Mouse (Mus musculus) liver, embryonic 15.5 days (tissue): Measurements from ENCODE around the gene Il4ra. TPM values are rescaled to one million over a fixed set of nuclear protein-coding genes. Genes with fewer than 3 reads are reported as not detected.

Experiments used
- ATAC-seq: fragments of 200-750 bp; cut with Nextera tagmentation; 2 replicates; pipeline ENCODE4 v1.8.0; 2017; ENCODE audit warnings: moderate number of reproducible peaks, mild to moderate bottlenecking, moderate library complexity; ENCODE audit not compliant: insufficient read depth
- H3K27ac ChIP-seq: fragments of 300-500 bp; sonication (generic); replicated peaks from 2 replicates; pipeline ENCODE4 v1.5.1; 2015; ENCODE audit warnings: mild to moderate bottlenecking, inconsistent platforms
- H3K27me3 ChIP-seq: fragments of 300-500 bp; sonication (generic); 2 replicates; pipeline ENCODE4 v1.6.1; 2015; ENCODE audit warnings: mild to moderate bottlenecking, inconsistent platforms
- H3K36me3 ChIP-seq: fragments of 300-500 bp; sonication (generic); replicated peaks from 2 replicates; pipeline ENCODE4 v1.6.1; 2015; ENCODE audit warnings: moderate library complexity, mild to moderate bottlenecking, inconsistent platforms
- H3K4me1 ChIP-seq: fragments of 300-500 bp; sonication (generic); replicated peaks from 2 replicates; pipeline ENCODE4 v1.6.1; 2015; ENCODE audit warnings: inconsistent platforms
- H3K4me2 ChIP-seq: fragments of 300-500 bp; sonication (generic); 2 replicates; pipeline ENCODE4 v1.6.1; 2015; ENCODE audit warnings: moderate library complexity, mild to moderate bottlenecking, inconsistent platforms
- H3K4me3 ChIP-seq: fragments of 300-500 bp; sonication (generic); replicated peaks from 2 replicates; pipeline ENCODE4 v1.5.1; 2015; ENCODE audit warnings: mild to moderate bottlenecking, inconsistent platforms
- H3K9ac ChIP-seq: fragments of 300-500 bp; sonication (generic); 2 replicates; pipeline ENCODE4 v1.6.1; 2015; ENCODE audit warnings: moderate library complexity, mild to moderate bottlenecking, inconsistent platforms
- H3K9me3 ChIP-seq: fragments of 300-500 bp; sonication (generic); replicated peaks from 2 replicates; pipeline ENCODE4 v1.6.1; 2016; ENCODE audit warnings: inconsistent platforms
- WGBS: fragments of 180-500 bp; shearing (Covaris S2); methylation state at CpG from one replicate; pipeline ENCODE4 v1.1.7; 2015; ENCODE audit warnings: mixed read lengths; ENCODE audit not compliant: insufficient replicate concordance; 5-methylcytosine and 5-hydroxymethylcytosine counted together
- polyA plus RNA-seq: library from polyadenylated mRNA; unstranded; fragments of >200 nt; fragmentation: Nextera tagmentation; extraction: Ambion mirVana; gene quantifications from 2 replicates; pipeline ENCODE4 v1.2.1, GENCODE M21; 2015

Gene Il4ra
- polyA plus RNA-seq, 1 experiment from 2014 or later: 4.6 TPM

- peaks cover 5% of the 10 kb centered on the region; the same call in 1 of the 2 replicates for H3K4me1 ChIP-seq
- no peaks in the 10 kb centered on the region for H3K36me3 ChIP-seq
- no peaks in the 10 kb centered on the region for H3K27me3 ChIP-seq
- H3K4me3 ChIP-seq: no peak overlapping the region
- ATAC-seq: no peak
- 58% methylated on average over 4 of the region's 4 CpGs for WGBS
- no peak overlapping the region for H3K27ac ChIP-seq
- H3K4me2 ChIP-seq: no peak overlapping the region
- no peaks in the 10 kb centered on the region for H3K9me3 ChIP-seq
- no peak overlapping the region for H3K9ac ChIP-seq
Observed at GRCm38 (mm10) chr7:125608183-125608688, 56.3 kb downstream of the Il4ra start.

GRCm38 (mm10) chr7:125613579-125613978 is 61.7 kb downstream of the Il4ra start:
- no peaks in the 10 kb centered on the region for H3K36me3 ChIP-seq
- H3K4me3 ChIP-seq: no peak overlapping the region
- no peak for ATAC-seq
- no peak overlapping the region for H3K27ac ChIP-seq
- no peaks in the 10 kb centered on the region for H3K27me3 ChIP-seq
- H3K4me1 ChIP-seq: no peaks in the 10 kb centered on the region
- H3K4me2 ChIP-seq: no peak overlapping the region
- H3K9ac ChIP-seq: no peak overlapping the region
- 58% methylated on average over 5 of the region's 5 CpGs for WGBS
- no peaks in the 10 kb centered on the region for H3K9me3 ChIP-seq

- Histone ChIP-seq H3K4me1 (no peaks in the 10 kb centered on the region), H3K27ac (no peak overlapping the region), H3K27me3 (no peaks in the 10 kb centered on the region), H3K9me3 (no peaks in the 10 kb centered on the region), H3K36me3 (no peaks in the 10 kb centered on the region), H3K9ac (no peak overlapping the region), H3K4me3 (no peak overlapping the region), H3K4me2 (no peak overlapping the region)
- 73% methylated on average over 7 of the region's 7 CpGs for WGBS
- ATAC-seq: no peak
Observed at GRCm38 (mm10) chr7:125615453-125615852, 63.5 kb downstream of the Il4ra start.

GRCm38 (mm10) chr7:125618016-125618415 is 66.1 kb downstream of the Il4ra start:
- no peaks in the 10 kb centered on the region for H3K4me1 ChIP-seq
- ATAC-seq: no peak
- no peak overlapping the region for H3K4me2 ChIP-seq
- no peak overlapping the region for H3K9ac ChIP-seq
- no peak overlapping the region for H3K27ac ChIP-seq
- 51% methylated on average over 7 of the region's 7 CpGs for WGBS
- no peak overlapping the region for H3K4me3 ChIP-seq
- H3K36me3 ChIP-seq: no peaks in the 10 kb centered on the region
- no peaks in the 10 kb centered on the region for H3K27me3 ChIP-seq
- H3K9me3 ChIP-seq: no peaks in the 10 kb centered on the region

- Histone ChIP-seq H3K36me3 (no peaks in the 10 kb centered on the region), H3K4me2 (no peak overlapping the region), H3K4me1 (no peaks in the 10 kb centered on the region; the same call in 1 of the 2 replicates), H3K4me3 (no peak overlapping the region), H3K9ac (no peak overlapping the region), H3K27me3 (no peaks in the 10 kb centered on the region), H3K9me3 (no peaks in the 10 kb centered on the region), H3K27ac (no peak overlapping the region)
- no peak for ATAC-seq
- 26% methylated on average over 4 of the region's 4 CpGs for WGBS
Observed at GRCm38 (mm10) chr7:125620077-125620476, 68.2 kb downstream of the Il4ra start.

GRCm38 (mm10) chr7:125622741-125623685 is 71.1 kb downstream of the Il4ra start:
- Histone ChIP-seq H3K9ac (no peak overlapping the region), H3K9me3 (no peaks in the 10 kb centered on the region), H3K4me3 (no peak overlapping the region), H3K27ac (no peak overlapping the region), H3K4me1 (no peaks in the 10 kb centered on the region; the same call in 1 of the 2 replicates), H3K27me3 (no peaks in the 10 kb centered on the region), H3K4me2 (no peak overlapping the region), H3K36me3 (no peaks in the 10 kb centered on the region)
- no peak for ATAC-seq
- 52% methylated on average over 7 of the region's 7 CpGs for WGBS

- no peaks in the 10 kb centered on the region for H3K27me3 ChIP-seq
- H3K4me1 ChIP-seq: peaks cover 6% of the 10 kb centered on the region; the same call in 1 of the 2 replicates
- 56% methylated on average over 4 of the region's 4 CpGs for WGBS
- H3K4me2 ChIP-seq: no peak overlapping the region
- H3K9ac ChIP-seq: no peak overlapping the region
- ATAC-seq: no peak
- H3K36me3 ChIP-seq: no peaks in the 10 kb centered on the region
- no peak overlapping the region for H3K27ac ChIP-seq
- H3K4me3 ChIP-seq: no peak overlapping the region
- H3K9me3 ChIP-seq: no peaks in the 10 kb centered on the region
Observed at GRCm38 (mm10) chr7:125625219-125625618, 73.3 kb downstream of the Il4ra start.

- Histone ChIP-seq H3K27me3 (no peaks in the 10 kb centered on the region), H3K4me2 (no peak overlapping the region), H3K27ac (no peak overlapping the region), H3K9ac (no peak overlapping the region), H3K4me3 (no peak overlapping the region), H3K4me1 (peaks cover 7% of the 10 kb centered on the region; the same call in 1 of the 2 replicates), H3K9me3 (no peaks in the 10 kb centered on the region), H3K36me3 (no peaks in the 10 kb centered on the region)
- no peak for ATAC-seq
- WGBS: 46% methylated on average over 7 of the region's 7 CpGs
Observed at GRCm38 (mm10) chr7:125625829-125626228, 73.9 kb downstream of the Il4ra start.

Other genes starting within 250 kb of the Il4ra start
- gene Kdm8, start 107.4 kb upstream of the Il4ra start, polyA plus RNA-seq: 6.3 and 6.5 TPM in 2 replicates
- 73.8 and 75.2 TPM in 2 replicates for gene Nsmce1, start 60.5 kb upstream of the Il4ra start, polyA plus RNA-seq
- gene Il21r, start 51.3 kb downstream of the Il4ra start, polyA plus RNA-seq: 0.71 and 1.0 TPM in 2 replicates
- gene Gtf3c1, start 155.7 kb downstream of the Il4ra start, polyA plus RNA-seq: 7.8 and 8.0 TPM in 2 replicates
- 1.4 and 1.7 TPM in 2 replicates for gene D430042O09Rik, start 155.8 kb downstream of the Il4ra start, polyA plus RNA-seq